ENCODE assay signal across 11 mouse cellular contexts in the genomic region with DNA sequence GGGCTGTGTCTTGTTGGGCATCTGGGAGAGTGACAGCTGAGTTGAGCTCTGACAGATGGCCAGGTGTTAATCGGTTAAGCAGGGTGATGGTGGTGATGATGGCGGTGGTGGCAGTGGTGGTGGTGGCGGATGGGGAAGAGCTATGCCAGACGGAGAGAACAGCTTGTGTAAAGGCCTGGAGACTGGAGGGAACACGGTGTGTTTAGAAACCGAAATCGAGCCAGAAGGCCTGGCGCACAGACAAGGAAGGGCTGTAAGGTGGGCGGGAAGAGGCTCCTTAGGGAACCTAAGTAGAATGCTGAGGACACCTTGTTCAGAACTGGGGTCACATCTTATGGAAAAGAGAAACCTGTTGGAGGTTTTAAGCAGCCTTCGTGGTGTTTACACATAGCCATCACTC.
A peak's percentile ranks its signal among the peaks of the same experiment; 100 is the strongest.
DNase-seq lines count a peak whose midpoint lies in the region; ATAC-seq and TF ChIP-seq lines count a peak whose summit lies in the region.
"Had no signal": no experiment of that assay in that cellular context is flagged by ENCODE, and none has a peak within 500 bp of the region (broad histone marks: within the 10 kb centered on the region; RNA-seq: fewer than 3 reads in every experiment).

No protein-coding gene starts in this region.

- TF ChIP-seq POLR2A in brain, embryonic 14.5 days (IDR thresholded peaks at IDR 0.05; ENCODE audit: borderline replicate concordance, extremely low read depth, insufficient read depth, insufficient read length, poor library complexity, severe bottlenecking), result no peak
- TF ChIP-seq POLR2A in kidney, adult 2 months (IDR thresholded peaks at IDR 0.05; ENCODE audit: low read depth, low read length), result no peak
- no peak for TF ChIP-seq POLR2A in thymus, adult 2 months (IDR thresholded peaks at IDR 0.05; ENCODE audit: control insufficient read depth, extremely low read depth, insufficient read depth, low read length, poor library complexity)

- intact Hi-C loops in left cerebral cortex, postnatal 4 days (cut with DNase I), result no loop called here

- H3K4me2 ChIP-seq in hindbrain, embryonic 13.5 days, result no peak overlapping the region
- H3K4me2 ChIP-seq: embryonic facial prominence, embryonic 13.5 days; lung, embryonic 14.5 days had no signal

- DNase-seq in brain, embryonic 14.5 days (ENCODE audit: low read depth), result peak; percentile 78
- peak; percentile 66 for DNase-seq in cerebellum, adult 9-11 months
- peak; percentile 76 to 86 for DNase-seq in layer of hippocampus, adult 8-10 months (ENCODE audit: low spot score in 2 of 2)
- peak; percentile 59 for DNase-seq in left cerebral cortex, postnatal 4 days
- DNase-seq in kidney, adult 2 months, result no peak
- DNase-seq in thymus, adult 2 months, result no peak
- DNase-seq in heart, adult 18-20 months, result no peak
- DNase-seq: lung, embryonic 14.5 days had no signal

- TF ChIP-seq CTCF in brain, embryonic 14.5 days (IDR thresholded peaks at IDR 0.05; ENCODE audit: borderline replicate concordance, extremely low read depth, insufficient read depth, insufficient read length), result no peak
- TF ChIP-seq CTCF in kidney, adult 2 months (conservative IDR thresholded peaks at IDR 0.05; ENCODE audit: insufficient read depth, insufficient read length, low read depth, low read length), result no peak
- no peak for TF ChIP-seq CTCF in thymus, adult 2 months (IDR thresholded peaks at IDR 0.05; ENCODE audit: borderline replicate concordance, control insufficient read depth, extremely low read depth, insufficient read depth, low read length, poor library complexity)

- no peak for ATAC-seq in hindbrain, embryonic 13.5 days (ENCODE audit: low FRiP score)
- ATAC-seq: midbrain, embryonic 16.5 days had no signal

- H3K27ac ChIP-seq in kidney, adult 2 months (ENCODE audit: insufficient read depth, low read depth, low read length), result no peak overlapping the region
- H3K27ac ChIP-seq in thymus, adult 2 months (ENCODE audit: control insufficient read depth, insufficient read depth, low read length), result no peak overlapping the region
- H3K27ac ChIP-seq in hindbrain, embryonic 13.5 days, result no peak overlapping the region
- H3K27ac ChIP-seq: embryonic facial prominence, embryonic 13.5 days had no signal

- H3K9ac ChIP-seq in hindbrain, embryonic 13.5 days, result no peak overlapping the region
- H3K9ac ChIP-seq: embryonic facial prominence, embryonic 13.5 days; lung, embryonic 14.5 days had no signal

- H3K27me3 ChIP-seq in kidney, adult 2 months (replicated peaks; ENCODE audit: control insufficient read depth, insufficient read depth, low read length), result no peaks in the 10 kb centered on the region
- H3K27me3 ChIP-seq in thymus, adult 2 months (ENCODE audit: control insufficient read depth, insufficient read depth, low read length), result no peaks in the 10 kb centered on the region
- H3K27me3 ChIP-seq in hindbrain, embryonic 13.5 days, result no peaks in the 10 kb centered on the region
- H3K27me3 ChIP-seq: embryonic facial prominence, embryonic 13.5 days had no signal

- no peaks in the 10 kb centered on the region for H3K36me3 ChIP-seq in kidney, adult 2 months (ENCODE audit: control insufficient read depth, insufficient read depth, low read length)
- H3K36me3 ChIP-seq in thymus, adult 2 months (ENCODE audit: control insufficient read depth, insufficient read depth, low read length), result no peaks in the 10 kb centered on the region
- no peaks in the 10 kb centered on the region for H3K36me3 ChIP-seq in hindbrain, embryonic 13.5 days
- H3K36me3 ChIP-seq: embryonic facial prominence, embryonic 13.5 days had no signal

- H3K9me3 ChIP-seq in hindbrain, embryonic 13.5 days, result no peaks in the 10 kb centered on the region
- H3K9me3 ChIP-seq: embryonic facial prominence, embryonic 13.5 days had no signal

- no peaks in the 10 kb centered on the region for H3K4me1 ChIP-seq in kidney, adult 2 months (ENCODE audit: control insufficient read depth, insufficient read depth, low read length)
- no peaks in the 10 kb centered on the region for H3K4me1 ChIP-seq in thymus, adult 2 months (replicated peaks; ENCODE audit: control insufficient read depth, insufficient read depth, low read length)
- H3K4me1 ChIP-seq in hindbrain, embryonic 13.5 days (replicated peaks), result peaks cover 5% of the 10 kb centered on the region; the same call in 1 of the 2 replicates
- H3K4me1 ChIP-seq: embryonic facial prominence, embryonic 13.5 days had no signal

- no peak overlapping the region for H3K4me3 ChIP-seq in kidney, adult 2 months (ENCODE audit: insufficient read depth, low read depth, low read length)
- no peak overlapping the region for H3K4me3 ChIP-seq in thymus, adult 2 months (ENCODE audit: control insufficient read depth, insufficient read depth, low read length)
- no peak overlapping the region for H3K4me3 ChIP-seq in hindbrain, embryonic 13.5 days
- H3K4me3 ChIP-seq: embryonic facial prominence, embryonic 13.5 days had no signal

- 76% methylated on average over 10 of the region's 10 CpGs for WGBS in kidney, adult 2 months
- WGBS in thymus, adult 2 months, result 89% methylated on average over 10 of the region's 10 CpGs
- 85% methylated on average over 10 of the region's 10 CpGs for WGBS in hindbrain, embryonic 13.5 days

Comparison
In these comparisons a context has a peak if more than half of its experiments do, and no peak if none do; other contexts are left out.
1. DNase-seq: peak in brain, embryonic 14.5 days (single experiment), cerebellum, adult 9-11 months (single experiment), layer of hippocampus, adult 8-10 months (2 of 2) and left cerebral cortex, postnatal 4 days (single experiment); none in kidney, adult 2 months (single experiment), thymus, adult 2 months (single experiment) and heart, adult 18-20 months (0 of 2).